Mouse (Mus musculus) monocyte, adult 5-6 weeks (primary cell): ENCODE measurements around the gene Chst11. TPM values are rescaled to one million over a fixed set of nuclear protein-coding genes. Genes with fewer than 3 reads are reported as not detected.

Experiments used
- ATAC-seq: fragments of 153-309, 156-312 bp; replicated peaks from 2 replicates; pipeline ENCODE4 v1.8.0; 2017; ENCODE audit warnings: mild to moderate bottlenecking; ENCODE audit not compliant: low TSS enrichment, insufficient number of reproducible peaks, severe bottlenecking, poor library complexity, low FRiP score
- total RNA-seq: library from RNA; stranded (forward); fragments of 200-1000, 200-491, 200-594 nt; gene quantifications from 3 replicates; pipeline ENCODE4 v1.2.3, GENCODE M21; 2017

The Chst11 gene
- total RNA-seq, 1 experiment from 2014 or later, result 9.7 TPM

GRCm38 (mm10) chr10:83060066-83060782, 74.9 kb downstream of the Chst11 start:
- no peak for ATAC-seq

GRCm38 (mm10) chr10:83062315-83062714, 77.0 kb downstream of the Chst11 start:
- ATAC-seq, result no peak

GRCm38 (mm10) chr10:83064796-83065195, 79.5 kb downstream of the Chst11 start:
- ATAC-seq, result no peak

GRCm38 (mm10) chr10:83066159-83066558, 80.9 kb downstream of the Chst11 start:
- no peak for ATAC-seq

- ATAC-seq, result no peak
Measured at GRCm38 (mm10) chr10:83067305-83067704, 82.0 kb downstream of the Chst11 start.

GRCm38 (mm10) chr10:83068466-83068865, 83.2 kb downstream of the Chst11 start:
- ATAC-seq, result no peak

GRCm38 (mm10) chr10:83069791-83070190, 84.5 kb downstream of the Chst11 start:
- no peak for ATAC-seq

- ATAC-seq, result no peak; the same call in 1 of the 2 replicates
Measured at GRCm38 (mm10) chr10:83071785-83072580, 86.7 kb downstream of the Chst11 start.

GRCm38 (mm10) chr10:83073119-83073518, 87.8 kb downstream of the Chst11 start:
- ATAC-seq, result no peak

GRCm38 (mm10) chr10:83076816-83077215, 91.5 kb downstream of the Chst11 start:
- no peak for ATAC-seq

- no peak for ATAC-seq
Measured at GRCm38 (mm10) chr10:83078723-83079122, 93.4 kb downstream of the Chst11 start.

GRCm38 (mm10) chr10:83079755-83080154, 94.5 kb downstream of the Chst11 start:
- no peak for ATAC-seq

GRCm38 (mm10) chr10:83080275-83080741, 95.0 kb downstream of the Chst11 start:
- no peak; the same call in 1 of the 2 replicates for ATAC-seq

- no peak for ATAC-seq
Measured at GRCm38 (mm10) chr10:83080930-83081329, 95.6 kb downstream of the Chst11 start.

GRCm38 (mm10) chr10:83083946-83084345, 98.6 kb downstream of the Chst11 start:
- ATAC-seq, result no peak

GRCm38 (mm10) chr10:83088318-83088717, 103.0 kb downstream of the Chst11 start:
- no peak for ATAC-seq

- no peak for ATAC-seq
Measured at GRCm38 (mm10) chr10:83088826-83089225, 103.5 kb downstream of the Chst11 start.

GRCm38 (mm10) chr10:83090185-83090584, 104.9 kb downstream of the Chst11 start:
- no peak for ATAC-seq

- ATAC-seq, result no peak
Measured at GRCm38 (mm10) chr10:83093705-83094104, 108.4 kb downstream of the Chst11 start.

- no peak for ATAC-seq
Measured at GRCm38 (mm10) chr10:83094248-83094647, 109.0 kb downstream of the Chst11 start.
